Mouse (Mus musculus) limb, embryonic 11.5 days (tissue): ENCODE measurements around the gene Olfr221. TPM values are rescaled to one million over a fixed set of nuclear protein-coding genes. Genes with fewer than 3 reads are reported as not detected.
A peak's percentile ranks its signal among the peaks of the same experiment; 100 is the strongest.

Experiments used
- ATAC-seq: fragments of 200-750 bp; cut with Nextera tagmentation; 2 replicates; pipeline ENCODE4 v1.8.0; 2017; ENCODE audit warnings: low read depth; ENCODE audit not compliant: insufficient number of reproducible peaks, low FRiP score, low TSS enrichment
- DNase-seq: peaks from one replicate; pipeline ENCODE4 v3.0.0-alpha.2; 2015; ENCODE audit warnings: low spot score
- H3K27ac ChIP-seq: fragments of 300-500 bp; sonication (generic); replicated peaks from 2 replicates; pipeline ENCODE4 v1.5.1; 2014; ENCODE audit warnings: low read depth, mild to moderate bottlenecking, low read length
- H3K27me3 ChIP-seq: fragments of 300-500 bp; sonication (generic); 2 replicates; pipeline ENCODE4 v1.6.1; 2014; ENCODE audit warnings: mild to moderate bottlenecking, low read length, mixed read lengths; ENCODE audit not compliant: control insufficient read depth, insufficient read depth
- H3K36me3 ChIP-seq: fragments of 300-500 bp; sonication (generic); 2 replicates; pipeline ENCODE4 v1.6.1; 2014; ENCODE audit warnings: mild to moderate bottlenecking, low read length, moderate library complexity, mixed read lengths; ENCODE audit not compliant: control insufficient read depth, insufficient read depth
- H3K4me1 ChIP-seq: fragments of 300-500 bp; sonication (generic); 2 replicates; pipeline ENCODE4 v1.6.1; 2014; ENCODE audit warnings: low read length, mixed read lengths; ENCODE audit not compliant: control insufficient read depth, insufficient read depth
- H3K4me2 ChIP-seq: fragments of 300-500 bp; sonication (generic); 2 replicates; pipeline ENCODE4 v1.6.1; 2014; ENCODE audit warnings: low read depth, mild to moderate bottlenecking, moderate library complexity; ENCODE audit not compliant: severe bottlenecking
- H3K4me3 ChIP-seq: fragments of 300-500 bp; sonication (generic); 2 replicates; pipeline ENCODE4 v1.5.1; 2014; ENCODE audit warnings: low read depth, low read length
- H3K9ac ChIP-seq: fragments of 300-500 bp; sonication (generic); 2 replicates; pipeline ENCODE4 v1.6.1; 2014; ENCODE audit warnings: mild to moderate bottlenecking, low read length
- H3K9me3 ChIP-seq: fragments of 300-500 bp; sonication (generic); 2 replicates; pipeline ENCODE4 v1.6.1; 2016; ENCODE audit warnings: low read length; ENCODE audit not compliant: control insufficient read depth
- WGBS: fragments of 180-500 bp; shearing (Covaris S2); extraction: QIAGEN DNeasy Blood & Tissue Kit; methylation state at CpG from one replicate; pipeline ENCODE4 v1.1.7; 2014; 5-methylcytosine and 5-hydroxymethylcytosine counted together
- polyA plus RNA-seq: library from polyadenylated mRNA; unstranded; fragments of >200 nt; fragmentation: Nextera tagmentation; extraction: Ambion mirVana; gene quantifications from 2 replicates; pipeline ENCODE4 v1.2.1, GENCODE M21; 2014

Gene Olfr221
- polyA plus RNA-seq, 1 experiment from 2014 or later, result not detected

GRCm38 (mm10) chr14:52021568-52022212 is 20.6 kb downstream of the Olfr221 start:
- no peak for DNase-seq
- Histone ChIP-seq H3K9me3 (no peaks in the 10 kb centered on the region), H3K4me1 (peaks cover 4% of the 10 kb centered on the region), H3K27me3 (no peaks in the 10 kb centered on the region), H3K9ac (no peak overlapping the region), H3K4me2 (no peak overlapping the region), H3K27ac (no peak overlapping the region), H3K4me3 (no peak overlapping the region), H3K36me3 (no peaks in the 10 kb centered on the region)
- WGBS, result 90% methylated on average over 8 of the region's 8 CpGs
- no peak for ATAC-seq

GRCm38 (mm10) chr14:52021138-52021529 is 21.1 kb downstream of the Olfr221 start:
- ATAC-seq (no peak), DNase-seq (no peak)
- Histone ChIP-seq H3K9ac (no peak overlapping the region), H3K4me1 (peaks cover 4% of the 10 kb centered on the region), H3K36me3 (no peaks in the 10 kb centered on the region), H3K4me2 (peak overlapping the region; percentile 65; the same call in 1 of the 2 replicates), H3K27ac (peak overlapping the region; percentile 97; the same call in 1 of the 2 replicates), H3K27me3 (no peaks in the 10 kb centered on the region), H3K4me3 (no peak overlapping the region), H3K9me3 (no peaks in the 10 kb centered on the region)
- 66% methylated on average over 4 of the region's 4 CpGs for WGBS

- Histone ChIP-seq H3K4me3 (peak within 1 kb of the TSS; percentile 62), H3K27me3 (no peaks in the 10 kb centered on the region)
Measured at GRCm38 (mm10) chr14:52020486-52021137, 21.6 kb downstream of the Olfr221 start, which contains the start of gene Zfp219. TSS of gene Zfp219 (minus strand) at chr14:52020733.

GRCm38 (mm10) chr14:52019590-52020340 is 22.5 kb downstream of the Olfr221 start:
- Histone ChIP-seq H3K4me2 (peak overlapping the region; percentile 65), H3K9ac (peak overlapping the region; percentile 95), H3K36me3 (no peaks in the 10 kb centered on the region), H3K4me3 (peak overlapping the region; percentile 62), H3K4me1 (peaks cover 8% of the 10 kb centered on the region), H3K9me3 (no peaks in the 10 kb centered on the region), H3K27me3 (no peaks in the 10 kb centered on the region), H3K27ac (peak overlapping the region; percentile 97)
- peak; percentile 87 for ATAC-seq
- peak; percentile 99 for DNase-seq
- WGBS, result under 1% methylated on average over 74 of the region's 74 CpGs

More at GRCm38 (mm10) chr14:52020486-52021137, 21.6 kb downstream of the Olfr221 start, which contains the start of gene Zfp219:
- WGBS, result 7% methylated on average over 15 of the region's 15 CpGs
- Histone ChIP-seq H3K4me2 (peak within 1 kb of the TSS; percentile 65), H3K4me1 (peaks cover 5% of the 10 kb centered on the region), H3K27ac (peak within 1 kb of the TSS; percentile 97), H3K36me3 (no peaks in the 10 kb centered on the region), H3K9me3 (no peaks in the 10 kb centered on the region), H3K9ac (peak within 1 kb of the TSS; percentile 95)
- peak; percentile 82 for DNase-seq
- peak; percentile 45 for ATAC-seq

- WGBS, result 43% methylated on average over 12 of the region's 12 CpGs
- H3K4me3 ChIP-seq, result peak overlapping the region; percentile 62
- peak overlapping the region; percentile 97 for H3K27ac ChIP-seq
- peak overlapping the region; percentile 95 for H3K9ac ChIP-seq
- no peaks in the 10 kb centered on the region for H3K9me3 ChIP-seq
- no peaks in the 10 kb centered on the region for H3K27me3 ChIP-seq
- DNase-seq, result no peak
- peaks cover 8% of the 10 kb centered on the region for H3K4me1 ChIP-seq
- no peaks in the 10 kb centered on the region for H3K36me3 ChIP-seq
- 0 out of 2 replicates have a peak, but pooled peaks have one; percentile 3 for ATAC-seq
- peak overlapping the region; percentile 65 for H3K4me2 ChIP-seq
Measured at GRCm38 (mm10) chr14:52019051-52019589, 23.1 kb downstream of the Olfr221 start.

GRCm38 (mm10) chr14:52018248-52019050 is 23.8 kb downstream of the Olfr221 start:
- H3K27ac ChIP-seq, result no peak overlapping the region
- peak overlapping the region; percentile 65 for H3K4me2 ChIP-seq
- H3K9ac ChIP-seq, result no peak overlapping the region
- H3K9me3 ChIP-seq, result no peaks in the 10 kb centered on the region
- no peak for DNase-seq
- no peaks in the 10 kb centered on the region for H3K36me3 ChIP-seq
- WGBS, result 92% methylated on average over 15 of the region's 15 CpGs
- peaks cover 11% of the 10 kb centered on the region for H3K4me1 ChIP-seq
- no peak for ATAC-seq
- H3K4me3 ChIP-seq, result peak overlapping the region; percentile 0; the same call in 1 of the 2 replicates
- no peaks in the 10 kb centered on the region for H3K27me3 ChIP-seq

- H3K9ac ChIP-seq, result no peak overlapping the region
- peaks cover 16% of the 10 kb centered on the region for H3K4me1 ChIP-seq
- H3K27ac ChIP-seq, result no peak overlapping the region
- H3K4me2 ChIP-seq, result no peak overlapping the region
- no peak for ATAC-seq
- no peaks in the 10 kb centered on the region for H3K27me3 ChIP-seq
- no peak overlapping the region for H3K4me3 ChIP-seq
- DNase-seq, result no peak
- no peaks in the 10 kb centered on the region for H3K9me3 ChIP-seq
- 84% methylated on average over 4 of the region's 4 CpGs for WGBS
- no peaks in the 10 kb centered on the region for H3K36me3 ChIP-seq
Measured at GRCm38 (mm10) chr14:52017662-52018061, 24.6 kb downstream of the Olfr221 start.
